Mouse (Mus musculus) ES-E14 (cell line): ENCODE measurements at regions not wholly inside any gene's neighbourhood (a gene's known extent, or its start where the extent isn't known, plus 50 kb on each side); places are given as distances from the start of the nearest gene placed in this dataset.

Experiments used
- DNase-seq: peaks from one replicate; pipeline ENCODE4 v3.0.0-alpha.2; 2013; ENCODE audit warnings: low read depth, low spot score
- H3K27ac ChIP-seq: 2 replicates; pipeline ENCODE4 v1.5.1; 2012; ENCODE audit warnings: low read depth, mild to moderate bottlenecking, low read length, moderate library complexity, mixed read lengths; ENCODE audit not compliant: poor library complexity, insufficient read depth, severe bottlenecking
- H3K36me3 ChIP-seq: 2 replicates; pipeline ENCODE4 v1.6.1; 2012; ENCODE audit warnings: mild to moderate bottlenecking, low read length, moderate library complexity, mixed read lengths; ENCODE audit not compliant: control insufficient read depth, poor library complexity, insufficient read depth, severe bottlenecking
- H3K4me1 ChIP-seq, 2 experiments: fragments of 150-350 bp in 1 of 2; sonication (generic) in 1 of 2; 2 replicates each; pipeline ENCODE4 v1.6.1; 2012; ENCODE audit warnings: low read length in 2 of 2, mild to moderate bottlenecking in 1 of 2, mixed read lengths in 1 of 2; ENCODE audit not compliant: control insufficient read depth in 2 of 2, insufficient read depth in 2 of 2, poor library complexity in 1 of 2
- H3K4me3 ChIP-seq, 2 experiments: fragments of 150-350 bp in 1 of 2; sonication (generic) in 1 of 2; 2 replicates each; pipeline ENCODE4 v1.5.1; 2012; ENCODE audit warnings: low read length in 2 of 2, low read depth in 1 of 2, mild to moderate bottlenecking in 1 of 2, mixed read lengths in 1 of 2; ENCODE audit not compliant: insufficient read depth in 1 of 2, poor library complexity in 1 of 2, severe bottlenecking in 1 of 2
- H3K9ac ChIP-seq: 2 replicates; pipeline ENCODE4 v1.6.1; 2012; ENCODE audit warnings: low read depth, mild to moderate bottlenecking, low read length, mixed read lengths; ENCODE audit not compliant: poor library complexity, insufficient read depth, severe bottlenecking
- H3K9me3 ChIP-seq: fragments of 150-350 bp; sonication (generic); 2 replicates; pipeline ENCODE4 v1.6.1; 2012; ENCODE audit warnings: low read depth, mild to moderate bottlenecking, low read length; ENCODE audit not compliant: control insufficient read depth, insufficient read depth
- CHD2 ChIP-seq: IDR thresholded peaks from 2 replicates; pipeline ENCODE4 v1.6.1; 2014; ENCODE audit warnings: mild to moderate bottlenecking, low read depth, low read length, inconsistent platforms
- HCFC1 ChIP-seq: IDR thresholded peaks from 2 replicates; pipeline ENCODE4 v1.6.1; 2012; ENCODE audit warnings: low read length, inconsistent platforms, borderline replicate concordance; ENCODE audit not compliant: insufficient read depth
- MAFK ChIP-seq: IDR thresholded peaks from 2 replicates; pipeline ENCODE4 v1.6.1; 2014; ENCODE audit warnings: mild to moderate bottlenecking, low read depth, low read length, inconsistent platforms; ENCODE audit not compliant: insufficient read depth
- ZC3H11A ChIP-seq: IDR thresholded peaks from 2 replicates; pipeline ENCODE4 v1.6.1; 2012; ENCODE audit warnings: low read depth, mild to moderate bottlenecking, inconsistent platforms, low read length, borderline replicate concordance
- ZNF384 ChIP-seq: IDR thresholded peaks from 2 replicates; pipeline ENCODE4 v1.6.1; 2012; ENCODE audit warnings: low read depth, low read length, inconsistent platforms
- in situ Hi-C, 2 experiments: fragments of 600-800 bp; cut with MboI; formaldehyde crosslinking; loops; one replicate each; pipeline ENCODE4 v1.15.1; 2025; ENCODE audit warnings: low sequenced_read_pairs in 2 of 2, inconsistent platforms in 1 of 2; ENCODE audit not compliant: unreplicated experiment in 2 of 2

GRCm38 (mm10) chr14:120119094-120119501 lies 76.9 kb upstream of the Oxgr1 start:
- H3K27ac ChIP-seq: no peak overlapping the region
- no peak overlapping the region for H3K4me3 ChIP-seq
- in situ Hi-C loops: no loop called here
- H3K36me3 ChIP-seq: no peaks in the 10 kb centered on the region
- H3K9ac ChIP-seq: no peak overlapping the region
- TF ChIP-seq CHD2: no peak
- no peak for TF ChIP-seq HCFC1
- no peak for TF ChIP-seq MAFK
- TF ChIP-seq ZNF384: no peak
- TF ChIP-seq ZC3H11A: no peak
- DNase-seq: no peak
- 0 out of 2 replicates have a peak, but pooled peaks cover 1% of the 10 kb centered on the region for H3K9me3 ChIP-seq
- H3K4me1 ChIP-seq: no peaks in the 10 kb centered on the region

- TF ChIP-seq ZC3H11A (no peak), CHD2 (no peak), HCFC1 (no peak), ZNF384 (no peak), MAFK (no peak)
- Histone ChIP-seq H3K4me1 (no peaks in the 10 kb centered on the region), H3K9me3 (0 out of 2 replicates have a peak, but pooled peaks cover 1% of the 10 kb centered on the region), H3K9ac (no peak overlapping the region), H3K4me3 (no peak overlapping the region), H3K27ac (no peak overlapping the region), H3K36me3 (no peaks in the 10 kb centered on the region)
- no peak for DNase-seq
- in situ Hi-C loops: no loop called here
Observed at GRCm38 (mm10) chr14:120119506-120119905, 77.3 kb upstream of the Oxgr1 start.

GRCm38 (mm10) chr14:120120261-120120660 lies 78.0 kb upstream of the Oxgr1 start:
- Histone ChIP-seq H3K4me1 (no peaks in the 10 kb centered on the region), H3K9me3 (0 out of 2 replicates have a peak, but pooled peaks cover 1% of the 10 kb centered on the region), H3K27ac (no peak overlapping the region), H3K4me3 (no peak overlapping the region), H3K36me3 (no peaks in the 10 kb centered on the region), H3K9ac (no peak overlapping the region)
- in situ Hi-C loops: no loop called here
- DNase-seq: no peak
- no peak for TF ChIP-seq ZNF384
- TF ChIP-seq CHD2: no peak
- TF ChIP-seq HCFC1: no peak
- no peak for TF ChIP-seq ZC3H11A
- TF ChIP-seq MAFK: no peak

GRCm38 (mm10) chr14:120125315-120125714 lies 83.1 kb upstream of the Oxgr1 start:
- no peak overlapping the region for H3K27ac ChIP-seq
- no peak overlapping the region for H3K4me3 ChIP-seq
- H3K4me1 ChIP-seq: no peaks in the 10 kb centered on the region
- no peak overlapping the region for H3K9ac ChIP-seq
- in situ Hi-C loops: no loop called here
- no peaks in the 10 kb centered on the region for H3K36me3 ChIP-seq
- TF ChIP-seq HCFC1: no peak
- TF ChIP-seq MAFK: no peak
- TF ChIP-seq ZC3H11A: no peak
- TF ChIP-seq ZNF384: no peak
- TF ChIP-seq CHD2: no peak
- H3K9me3 ChIP-seq: no peaks in the 10 kb centered on the region
- DNase-seq: no peak

- no peak overlapping the region for H3K9ac ChIP-seq
- TF ChIP-seq CHD2 (no peak), MAFK (peak; percentile 77; the same call in 1 of the 2 replicates)
- H3K4me1 ChIP-seq: no peaks in the 10 kb centered on the region
- H3K36me3 ChIP-seq: no peaks in the 10 kb centered on the region
- no peak for DNase-seq
- no peak overlapping the region for H3K4me3 ChIP-seq
- H3K9me3 ChIP-seq: no peaks in the 10 kb centered on the region
- in situ Hi-C loops: no loop called here
- no peak overlapping the region for H3K27ac ChIP-seq
Observed at GRCm38 (mm10) chr14:120127481-120127880, 85.2 kb upstream of the Oxgr1 start.
